Mouse (Mus musculus) induced T-regulatory cell, adult 2 months (primary cell): ENCODE measurements around the gene Gm20878.
"Not testable (repeated sequence)": the region's sequence is repeated elsewhere in the genome, so short reads cannot be mapped to it uniquely, and the experiment has no call there.

Source experiments
- DNase-seq: peaks from one replicate; pipeline ENCODE4 v3.0.0-alpha.2; 2012; ENCODE audit warnings: low read depth

Gene Gm20878

DNA sequence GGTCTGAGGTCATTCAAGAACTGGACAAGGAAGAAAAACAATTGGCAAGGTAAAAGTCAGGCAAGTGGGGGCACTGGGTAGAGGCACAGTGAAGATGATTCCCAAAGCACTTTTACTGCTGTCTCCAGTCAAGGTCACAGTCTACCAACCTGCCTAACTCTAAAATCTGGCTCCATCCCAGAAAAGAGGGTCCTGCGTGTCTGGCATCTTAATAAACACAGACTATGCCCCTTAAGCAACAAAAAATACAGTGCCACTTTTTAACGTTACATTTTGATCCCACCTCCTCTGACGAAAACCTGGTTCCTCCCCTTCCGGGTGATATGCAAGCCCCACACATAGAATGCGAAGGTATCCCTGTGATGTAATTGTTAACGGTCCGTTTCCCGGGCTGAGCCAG is at the start of gene Gm20878:
TSS of gene Gm20878 (plus strand) at position 301 of the 400 bp plus-strand sequence.
- not testable (repeated sequence) for DNase-seq

DNA sequence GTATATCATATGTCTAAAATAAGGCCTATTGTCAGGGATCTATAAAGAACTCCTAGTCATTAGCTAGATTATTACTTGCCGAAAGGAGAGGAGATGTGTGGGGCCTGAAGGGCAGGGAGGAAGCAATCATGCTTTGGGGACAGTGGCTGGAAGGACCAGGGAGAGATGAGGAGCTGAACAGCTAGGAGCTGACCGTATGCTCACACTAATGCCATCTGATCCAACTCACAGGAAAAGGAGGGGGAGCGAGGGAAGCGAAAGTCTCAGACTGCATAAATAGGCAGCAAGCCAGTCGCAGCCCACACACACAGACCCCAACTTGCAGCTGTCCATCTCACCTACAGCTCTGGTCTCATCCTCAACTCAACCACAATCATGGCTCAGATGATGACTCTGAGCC is 38.1 kb upstream of the Gm20878 start, which contains the start of gene Gm21541:
TSS of gene Gm21541 (plus strand) at position 301 of the 400 bp plus-strand sequence.
- DNase-seq = not testable (repeated sequence)

DNA sequence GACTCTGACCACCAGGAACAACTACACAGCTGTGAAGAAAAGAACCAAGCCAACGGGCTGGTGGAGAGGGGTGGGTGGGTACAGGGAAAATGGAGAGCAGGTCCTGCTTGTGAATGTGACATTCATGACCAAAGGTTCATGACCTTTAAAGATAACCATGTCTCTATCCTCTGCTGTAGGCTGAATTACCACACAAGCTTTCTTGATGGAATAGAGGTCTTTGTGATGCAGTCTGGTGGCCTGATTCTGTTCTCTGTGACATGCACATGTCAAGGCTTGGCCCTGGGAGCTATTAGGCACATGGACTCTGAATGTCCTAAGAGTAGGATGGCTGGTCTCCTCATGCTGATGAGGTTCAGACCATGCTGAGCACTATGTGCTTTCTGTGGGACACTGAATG is 24.4 kb downstream of the Gm20878 start, which contains the start of gene Fam205a4:
TSS of gene Fam205a4 (plus strand) at position 301 of the 400 bp plus-strand sequence.
- not testable (repeated sequence) for DNase-seq
